Mouse (Mus musculus) gastrocnemius, adult 18-20 months (tissue): ENCODE results near the gene Klhl8. TPM values are rescaled to one million over a fixed set of nuclear protein-coding genes. Genes with fewer than 3 reads are reported as not detected.

Experiments used
- DNase-seq: peaks from one replicate; pipeline ENCODE4 v3.0.0; 2021; ENCODE audit warnings: low spot score
- total RNA-seq, 2 experiments: library from RNA; stranded (reverse); gene quantifications; 2 replicates each; pipeline ENCODE4 v1.2.3; 2021

Klhl8 gene
- total RNA-seq, 2 experiments from 2014 or later = 28.4 to 28.6 TPM

- peak; percentile 75 for DNase-seq
Observed at GRCm38 (mm10) chr5:103846609-103847008, 64.5 kb downstream of the Klhl8 start.

- DNase-seq = peak; percentile 59
Observed at GRCm38 (mm10) chr5:103846154-103846551, 64.9 kb downstream of the Klhl8 start.

GRCm38 (mm10) chr5:103845418-103846153 is 65.5 kb downstream of the Klhl8 start:
- DNase-seq = no peak

- DNase-seq = peak; percentile 56
Observed at GRCm38 (mm10) chr5:103843938-103844337, 67.1 kb downstream of the Klhl8 start.

- no peak for DNase-seq
Observed at GRCm38 (mm10) chr5:103839265-103839626, 71.8 kb downstream of the Klhl8 start.

GRCm38 (mm10) chr5:103838550-103839264 is 72.4 kb downstream of the Klhl8 start:
- peak; percentile 67 for DNase-seq

GRCm38 (mm10) chr5:103836148-103836784 is 74.8 kb downstream of the Klhl8 start:
- DNase-seq = no peak

- DNase-seq = peak; percentile 49
Observed at GRCm38 (mm10) chr5:103835471-103836147, 75.5 kb downstream of the Klhl8 start.

- no peak for DNase-seq
Observed at GRCm38 (mm10) chr5:103830886-103831285, 80.2 kb downstream of the Klhl8 start.

GRCm38 (mm10) chr5:103829158-103829557 is 81.9 kb downstream of the Klhl8 start:
- DNase-seq = no peak

GRCm38 (mm10) chr5:103828729-103829128 is 82.3 kb downstream of the Klhl8 start:
- DNase-seq = no peak

- no peak for DNase-seq
Observed at GRCm38 (mm10) chr5:103828304-103828703, 82.8 kb downstream of the Klhl8 start.

- no peak for DNase-seq
Observed at GRCm38 (mm10) chr5:103822949-103823348, 88.1 kb downstream of the Klhl8 start.

GRCm38 (mm10) chr5:103821500-103822298 is 89.4 kb downstream of the Klhl8 start:
- no peak for DNase-seq

GRCm38 (mm10) chr5:103821062-103821461 is 90.0 kb downstream of the Klhl8 start:
- DNase-seq = no peak

- no peak for DNase-seq
Observed at GRCm38 (mm10) chr5:103819674-103820073, 91.4 kb downstream of the Klhl8 start.

- DNase-seq = no peak
Observed at GRCm38 (mm10) chr5:103818602-103819001, 92.5 kb downstream of the Klhl8 start.

GRCm38 (mm10) chr5:103817754-103818153 is 93.3 kb downstream of the Klhl8 start:
- DNase-seq = peak; percentile 89

- DNase-seq = no peak
Observed at GRCm38 (mm10) chr5:103816718-103817117, 94.3 kb downstream of the Klhl8 start.

GRCm38 (mm10) chr5:103815249-103815617 is 95.8 kb downstream of the Klhl8 start:
- DNase-seq = no peak
